Mouse (Mus musculus): Measurements from ENCODE around the gene Nsd1. TPM values are rescaled to one million over a fixed set of nuclear protein-coding genes. Genes with fewer than 3 reads are reported as not detected.

The Nsd1 gene
- polyA plus RNA-seq, 1 experiment = 17.6 TPM

GRCm38 (mm10) chr13:55168958-55169369 lies 40.6 kb upstream of the Nsd1 start:
- Histone ChIP-seq H3K27ac (ENCODE audit: insufficient read depth, low read depth, low read length) (peak overlapping the region; percentile 55), H3K36me3 (ENCODE audit: control insufficient read depth, insufficient read depth, low read length) (no peaks in the 10 kb centered on the region), H3K4me3 (ENCODE audit: insufficient read depth, low read depth, low read length) (no peak overlapping the region), H3K4me1 (ENCODE audit: control insufficient read depth, insufficient read depth, low read length) (peaks cover 26% of the 10 kb centered on the region), H3K27me3 (replicated peaks; ENCODE audit: control insufficient read depth, insufficient read depth, low read length) (no peaks in the 10 kb centered on the region)
- TF ChIP-seq POLR2A (IDR thresholded peaks at IDR 0.05; ENCODE audit: low read depth, low read length) (no peak), CTCF (conservative IDR thresholded peaks at IDR 0.05; ENCODE audit: insufficient read depth, insufficient read length, low read depth, low read length) (no peak)
- peak; percentile 79 for DNase-seq
- 43% methylated on average over 13 of the region's 13 CpGs for WGBS

DNA sequence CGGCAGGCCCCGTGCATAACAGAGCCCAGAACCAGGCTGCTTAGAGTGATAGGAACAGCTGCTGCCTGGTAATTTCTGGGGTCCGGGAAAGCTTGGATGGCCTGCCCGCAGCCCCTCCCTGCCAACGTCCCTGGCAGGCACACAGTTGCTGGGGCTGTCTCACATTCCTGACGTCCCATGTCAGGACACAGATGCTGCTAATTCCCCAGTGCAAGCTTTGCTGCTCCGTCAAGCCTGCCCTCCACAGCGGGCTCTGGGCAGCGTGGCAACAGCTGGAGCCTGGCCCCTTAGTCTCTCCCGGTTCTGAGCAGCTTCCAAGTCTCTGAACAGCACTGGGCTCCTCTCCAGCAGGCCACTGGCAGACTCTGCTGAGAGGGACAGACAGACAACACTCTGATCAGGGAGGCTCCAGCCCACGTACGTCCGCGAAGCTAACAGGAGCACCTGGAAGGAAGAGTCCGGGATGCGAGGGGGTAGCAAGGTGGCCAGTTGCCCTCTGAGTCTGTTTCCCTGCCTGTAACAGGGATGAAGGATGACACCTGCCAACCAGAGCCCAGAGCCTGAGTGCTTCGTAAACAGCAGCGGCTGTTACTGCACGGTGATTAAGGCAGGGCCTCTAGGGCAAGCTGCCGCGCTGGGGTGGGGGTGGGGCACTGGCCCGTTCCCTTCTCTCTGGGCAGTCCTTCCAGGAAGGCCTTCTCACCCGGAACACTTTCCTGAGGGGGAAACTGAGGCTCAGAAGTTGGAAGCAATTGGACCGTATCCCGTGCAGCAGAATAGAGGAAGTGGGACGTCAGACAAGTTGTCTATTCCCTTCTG lies 37.9 kb upstream of the Nsd1 start:
- 16% methylated on average over 26 of the region's 26 CpGs for WGBS
- TF ChIP-seq POLR2A (IDR thresholded peaks at IDR 0.05; ENCODE audit: low read depth, low read length) (no peak), CTCF (conservative IDR thresholded peaks at IDR 0.05; ENCODE audit: insufficient read depth, insufficient read length, low read depth, low read length) (no peak)
- H3K4me3 ChIP-seq (ENCODE audit: insufficient read depth, low read depth, low read length) = peak overlapping the region; percentile 25; the same call in 1 of the 2 replicates
- H3K27ac ChIP-seq (ENCODE audit: insufficient read depth, low read depth, low read length) = 0 out of 2 replicates have a peak overlapping the region, but pooled peaks have one; percentile 10
- no peaks in the 10 kb centered on the region for H3K36me3 ChIP-seq (ENCODE audit: control insufficient read depth, insufficient read depth, low read length)
- H3K4me1 ChIP-seq (ENCODE audit: control insufficient read depth, insufficient read depth, low read length) = peaks cover 26% of the 10 kb centered on the region
- no peaks in the 10 kb centered on the region for H3K27me3 ChIP-seq (replicated peaks; ENCODE audit: control insufficient read depth, insufficient read depth, low read length)
- peak; percentile 73 for DNase-seq

DNA sequence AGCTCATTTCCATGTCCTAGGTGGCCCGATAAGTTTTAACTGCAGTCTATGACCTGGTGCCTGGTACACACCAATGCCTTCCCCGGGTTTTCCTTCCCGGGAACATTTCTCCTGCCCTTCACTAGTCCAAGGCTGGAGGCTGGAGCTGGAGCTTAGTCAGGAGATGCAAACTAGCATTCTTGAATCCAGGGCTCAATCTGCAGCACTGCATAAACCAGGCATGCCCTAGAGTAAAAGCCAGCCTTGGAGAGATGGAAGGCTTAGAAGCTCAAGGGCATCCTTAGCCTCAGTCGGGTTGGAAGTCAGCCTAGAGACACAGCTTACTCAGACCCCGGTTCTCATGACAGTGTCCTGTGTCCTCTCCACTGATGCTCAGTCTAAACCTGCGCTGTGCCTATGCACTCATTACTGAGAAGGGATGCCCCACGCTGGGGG lies 37.2 kb upstream of the Nsd1 start:
- Histone ChIP-seq H3K27me3 (replicated peaks; ENCODE audit: control insufficient read depth, insufficient read depth, low read length) (no peaks in the 10 kb centered on the region), H3K4me3 (ENCODE audit: insufficient read depth, low read depth, low read length) (no peak overlapping the region), H3K4me1 (ENCODE audit: control insufficient read depth, insufficient read depth, low read length) (peaks cover 26% of the 10 kb centered on the region), H3K36me3 (ENCODE audit: control insufficient read depth, insufficient read depth, low read length) (no peaks in the 10 kb centered on the region), H3K27ac (ENCODE audit: insufficient read depth, low read depth, low read length) (no peak overlapping the region)
- WGBS = 46% methylated on average over 7 of the region's 7 CpGs
- no peak for DNase-seq
- TF ChIP-seq POLR2A (IDR thresholded peaks at IDR 0.05; ENCODE audit: low read depth, low read length) (no peak), CTCF (conservative IDR thresholded peaks at IDR 0.05; ENCODE audit: insufficient read depth, insufficient read length, low read depth, low read length) (no peak)

- whole genome bisulfite sequencing = 91% methylated on average over 11 of the region's 11 CpGs
- no peak for TF ChIP-seq POLR2A (IDR thresholded peaks at IDR 0.05; ENCODE audit: low read depth, low read length)
- TF ChIP-seq CTCF (conservative IDR thresholded peaks at IDR 0.05; ENCODE audit: insufficient read depth, insufficient read length, low read depth, low read length) = no peak
Measured at GRCm38 (mm10) chr13:55174347-55174746, 35.2 kb upstream of the Nsd1 start.

GRCm38 (mm10) chr13:55176265-55176664 lies 33.3 kb upstream of the Nsd1 start:
- no peaks in the 10 kb centered on the region for H3K36me3 ChIP-seq (ENCODE audit: control insufficient read depth, insufficient read depth, low read length)
- H3K4me1 ChIP-seq (ENCODE audit: control insufficient read depth, insufficient read depth, low read length) = peaks cover 11% of the 10 kb centered on the region
- WGBS = 74% methylated on average over 6 of the region's 6 CpGs
- no peak for DNase-seq
- no peak overlapping the region for H3K27ac ChIP-seq (ENCODE audit: insufficient read depth, low read depth, low read length)
- TF ChIP-seq CTCF (conservative IDR thresholded peaks at IDR 0.05; ENCODE audit: insufficient read depth, insufficient read length, low read depth, low read length) (no peak), POLR2A (IDR thresholded peaks at IDR 0.05; ENCODE audit: low read depth, low read length) (no peak)
- H3K27me3 ChIP-seq (replicated peaks; ENCODE audit: control insufficient read depth, insufficient read depth, low read length) = no peaks in the 10 kb centered on the region
- no peak overlapping the region for H3K4me3 ChIP-seq (ENCODE audit: insufficient read depth, low read depth, low read length)

More at GRCm38 (mm10) chr13:55174347-55174746, 35.2 kb upstream of the Nsd1 start:
- DNase-seq = no peak
- H3K27me3 ChIP-seq (replicated peaks; ENCODE audit: control insufficient read depth, insufficient read depth, low read length) = no peaks in the 10 kb centered on the region
- no peak overlapping the region for H3K27ac ChIP-seq (ENCODE audit: insufficient read depth, low read depth, low read length)
- H3K4me1 ChIP-seq (ENCODE audit: control insufficient read depth, insufficient read depth, low read length) = peaks cover 12% of the 10 kb centered on the region
- H3K4me3 ChIP-seq (ENCODE audit: insufficient read depth, low read depth, low read length) = no peak overlapping the region
- no peaks in the 10 kb centered on the region for H3K36me3 ChIP-seq (ENCODE audit: control insufficient read depth, insufficient read depth, low read length)

GRCm38 (mm10) chr13:55177903-55178496 lies 31.6 kb upstream of the Nsd1 start:
- DNase-seq = no peak
- Histone ChIP-seq H3K36me3 (ENCODE audit: control insufficient read depth, insufficient read depth, low read length) (no peaks in the 10 kb centered on the region), H3K4me3 (ENCODE audit: insufficient read depth, low read depth, low read length) (no peak overlapping the region), H3K27me3 (replicated peaks; ENCODE audit: control insufficient read depth, insufficient read depth, low read length) (no peaks in the 10 kb centered on the region), H3K4me1 (ENCODE audit: control insufficient read depth, insufficient read depth, low read length) (no peaks in the 10 kb centered on the region), H3K27ac (ENCODE audit: insufficient read depth, low read depth, low read length) (no peak overlapping the region)
- TF ChIP-seq CTCF (conservative IDR thresholded peaks at IDR 0.05; ENCODE audit: insufficient read depth, insufficient read length, low read depth, low read length) (peak; percentile 31), POLR2A (IDR thresholded peaks at IDR 0.05; ENCODE audit: low read depth, low read length) (no peak)
- 69% methylated on average over 4 of the region's 4 CpGs for WGBS

- peak; percentile 85 for DNase-seq
- Histone ChIP-seq H3K4me1 (ENCODE audit: control insufficient read depth, insufficient read depth, low read length) (no peaks in the 10 kb centered on the region), H3K36me3 (ENCODE audit: control insufficient read depth, insufficient read depth, low read length) (no peaks in the 10 kb centered on the region), H3K27ac (ENCODE audit: insufficient read depth, low read depth, low read length) (no peak overlapping the region), H3K4me3 (ENCODE audit: insufficient read depth, low read depth, low read length) (no peak overlapping the region), H3K27me3 (replicated peaks; ENCODE audit: control insufficient read depth, insufficient read depth, low read length) (no peaks in the 10 kb centered on the region)
- 41% methylated on average over 2 of the region's 2 CpGs for WGBS
- no peak for TF ChIP-seq POLR2A (IDR thresholded peaks at IDR 0.05; ENCODE audit: low read depth, low read length)
- TF ChIP-seq CTCF (conservative IDR thresholded peaks at IDR 0.05; ENCODE audit: insufficient read depth, insufficient read length, low read depth, low read length) = peak; percentile 93
Measured at GRCm38 (mm10) chr13:55178556-55178955, 31.0 kb upstream of the Nsd1 start.
